Mouse (Mus musculus): ENCODE measurements around the gene Slc6a16.
A peak's percentile ranks its signal among the peaks of the same experiment; 100 is the strongest.
"Not testable (repeated sequence)": the region's sequence is repeated elsewhere in the genome, so short reads cannot be mapped to it uniquely, and the experiment has no call there.

Slc6a16 gene

GRCm38 (mm10) chr7:45255822-45256221 lies 14.9 kb downstream of the Slc6a16 start:
- DNase-seq = not testable (repeated sequence)

GRCm38 (mm10) chr7:45257063-45257840 lies 16.4 kb downstream of the Slc6a16 start:
- DNase-seq = no peak

- no peak for DNase-seq
These were observed 18.4 kb downstream of the Slc6a16 start for GRCm38 (mm10) chr7:45259281-45259680.

- DNase-seq = no peak
These were observed 21.4 kb downstream of the Slc6a16 start for GRCm38 (mm10) chr7:45262266-45262665.

- DNase-seq = no peak
These were observed 22.2 kb downstream of the Slc6a16 start for GRCm38 (mm10) chr7:45263006-45263607.

- DNase-seq = no peak
These were observed 23.5 kb downstream of the Slc6a16 start for GRCm38 (mm10) chr7:45264348-45264747.

- DNase-seq = no peak
These were observed 24.6 kb downstream of the Slc6a16 start for GRCm38 (mm10) chr7:45265518-45265917.

- DNase-seq = no peak
These were observed 32.0 kb downstream of the Slc6a16 start for GRCm38 (mm10) chr7:45272786-45273412.

- no peak for DNase-seq
These were observed 32.8 kb downstream of the Slc6a16 start for GRCm38 (mm10) chr7:45273672-45274071.

GRCm38 (mm10) chr7:45277136-45277760 lies 36.4 kb downstream of the Slc6a16 start, which contains the start of gene Slc6a21:
Slc6a21 (plus strand) TSS chr7:45277513.
- peak; percentile 67 for DNase-seq

GRCm38 (mm10) chr7:45286486-45286885 lies 45.6 kb downstream of the Slc6a16 start:
- no peak for DNase-seq

GRCm38 (mm10) chr7:45296626-45297025 lies 55.7 kb downstream of the Slc6a16 start:
- no peak for DNase-seq

GRCm38 (mm10) chr7:45297563-45297962 lies 56.7 kb downstream of the Slc6a16 start:
- no peak for DNase-seq

- DNase-seq = peak; percentile 30
These were observed 58.9 kb downstream of the Slc6a16 start for GRCm38 (mm10) chr7:45299752-45300151.

GRCm38 (mm10) chr7:45300270-45300669 lies 59.4 kb downstream of the Slc6a16 start:
- DNase-seq = peak; percentile 61

- no peak for DNase-seq
These were observed 61.7 kb downstream of the Slc6a16 start for GRCm38 (mm10) chr7:45302626-45303025.

- DNase-seq = no peak
These were observed 64.0 kb downstream of the Slc6a16 start for GRCm38 (mm10) chr7:45304869-45305268.

- DNase-seq = peak; percentile 83
These were observed 64.4 kb downstream of the Slc6a16 start for GRCm38 (mm10) chr7:45305275-45305674.

- no peak for DNase-seq
These were observed 67.8 kb downstream of the Slc6a16 start for GRCm38 (mm10) chr7:45308551-45309240.

GRCm38 (mm10) chr7:45309455-45309854 lies 68.6 kb downstream of the Slc6a16 start:
- peak; percentile 43 for DNase-seq

GRCm38 (mm10) chr7:45312023-45312422 lies 71.1 kb downstream of the Slc6a16 start:
- DNase-seq = no peak

- DNase-seq = no peak
These were observed 72.0 kb downstream of the Slc6a16 start for GRCm38 (mm10) chr7:45312686-45313453.
